Mouse (Mus musculus) ovary, postnatal 14 days (tissue): ENCODE data around the gene Zdhhc14.

Source experiments
- DNase-seq: peaks from one replicate; pipeline ENCODE4 v3.0.0; 2022; ENCODE audit warnings: low spot score

Gene Zdhhc14

DNA sequence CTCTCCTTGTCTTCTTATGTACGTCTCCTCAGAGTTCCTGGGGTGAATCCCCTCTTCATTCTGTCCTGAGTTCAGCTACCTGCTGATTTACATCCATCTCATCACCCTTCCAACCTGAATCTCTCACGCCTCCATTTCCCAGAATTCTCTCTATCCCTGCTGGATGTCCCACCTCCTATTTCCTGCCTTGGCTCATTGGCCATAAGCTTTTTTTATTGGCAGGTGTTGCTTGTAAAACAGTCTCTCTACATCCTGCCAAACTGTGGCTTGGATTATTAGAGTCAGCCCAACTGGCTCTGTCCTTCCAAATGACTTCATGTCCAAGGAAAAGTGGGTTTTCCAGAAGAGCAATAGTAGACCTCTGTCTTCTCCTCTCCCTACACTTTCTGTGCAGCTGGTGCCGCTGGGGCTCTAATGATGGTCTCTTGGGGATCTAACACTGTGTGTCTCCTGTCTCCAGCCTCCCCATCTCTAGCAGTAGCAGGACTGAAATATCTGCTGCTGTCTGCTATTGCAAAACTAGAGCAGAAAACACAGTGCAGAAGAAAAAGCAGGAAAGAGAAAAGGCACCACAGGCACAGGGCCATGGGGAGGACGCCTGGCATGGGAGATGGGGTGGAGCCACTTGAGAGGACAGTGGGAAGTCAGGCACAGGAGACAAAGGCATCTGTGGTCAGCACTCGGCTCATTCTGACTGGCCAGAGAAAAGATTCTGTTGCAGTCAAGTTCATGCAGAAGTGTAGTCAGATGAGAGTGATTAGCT is 288.0 kb downstream of the Zdhhc14 start:
- DNase-seq, result no peak

DNA sequence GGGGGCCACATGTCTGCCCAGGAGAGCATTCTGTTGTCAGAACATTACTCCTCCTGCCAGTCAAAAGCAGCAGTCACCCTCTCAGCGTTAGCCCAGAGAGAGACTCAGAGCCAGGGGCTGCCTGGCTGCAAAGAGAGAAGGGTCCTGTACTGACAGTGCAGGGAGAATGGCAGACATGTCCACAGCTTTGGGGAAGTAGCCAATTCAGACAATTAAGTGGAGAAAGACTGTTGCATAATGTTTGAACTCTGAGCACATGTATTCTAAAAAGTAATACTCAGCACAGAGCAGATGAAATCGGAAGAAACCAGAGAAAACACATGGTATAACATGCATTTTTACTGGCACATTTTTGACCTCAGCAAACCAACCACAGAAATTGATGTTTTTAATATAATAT is 292.9 kb downstream of the Zdhhc14 start:
- no peak for DNase-seq

DNA sequence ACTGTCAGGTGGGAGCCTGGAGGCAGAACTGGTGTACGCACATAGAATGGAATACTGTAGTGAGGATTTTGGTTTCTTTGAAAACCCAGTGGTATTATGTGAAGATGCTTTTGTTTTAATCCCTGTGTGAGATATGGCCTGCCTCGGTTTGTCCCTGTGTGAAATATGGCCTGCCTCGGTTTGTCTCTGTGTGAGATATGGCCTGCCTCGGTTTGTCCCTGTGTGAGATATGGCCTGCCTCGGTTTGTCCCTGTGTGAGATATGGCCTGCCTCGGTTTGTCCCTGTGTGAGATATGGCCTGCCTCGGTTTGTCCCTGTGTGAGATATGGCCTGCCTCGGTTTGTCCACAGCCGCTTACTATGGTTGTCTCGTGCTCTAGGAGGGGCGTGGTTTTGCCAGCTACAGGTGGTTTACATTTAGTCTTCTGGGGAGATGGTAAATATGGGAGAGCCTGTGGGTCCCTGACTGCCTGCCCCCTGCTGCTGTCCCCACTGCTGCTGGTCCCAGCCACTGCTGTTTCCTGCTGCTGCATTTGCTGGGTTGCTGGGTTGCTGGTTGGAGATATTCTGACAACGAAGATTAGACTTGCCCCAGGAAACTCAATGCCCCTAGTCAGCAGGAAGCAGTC is 299.9 kb downstream of the Zdhhc14 start:
- DNase-seq, result no peak

DNA sequence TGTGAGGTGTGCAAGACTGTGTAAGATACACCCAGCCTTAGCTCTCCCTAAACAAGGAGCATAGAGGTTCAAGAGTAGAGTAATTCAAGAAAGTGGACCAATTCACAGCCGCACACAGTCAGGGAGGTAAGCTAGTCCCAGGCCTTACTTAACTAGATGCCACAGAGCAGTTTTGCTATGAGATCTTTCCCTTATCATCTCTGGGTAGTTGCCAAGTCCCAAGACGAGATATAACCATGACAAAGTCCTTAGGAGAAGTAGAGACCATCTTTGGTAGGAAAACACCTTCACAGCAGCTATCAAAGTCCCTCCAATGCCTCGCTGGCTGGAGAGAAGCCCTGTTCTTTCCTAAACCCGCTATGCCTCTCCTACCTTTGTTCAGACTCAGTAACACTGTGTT is 301.2 kb downstream of the Zdhhc14 start:
- DNase-seq, result no peak

DNA sequence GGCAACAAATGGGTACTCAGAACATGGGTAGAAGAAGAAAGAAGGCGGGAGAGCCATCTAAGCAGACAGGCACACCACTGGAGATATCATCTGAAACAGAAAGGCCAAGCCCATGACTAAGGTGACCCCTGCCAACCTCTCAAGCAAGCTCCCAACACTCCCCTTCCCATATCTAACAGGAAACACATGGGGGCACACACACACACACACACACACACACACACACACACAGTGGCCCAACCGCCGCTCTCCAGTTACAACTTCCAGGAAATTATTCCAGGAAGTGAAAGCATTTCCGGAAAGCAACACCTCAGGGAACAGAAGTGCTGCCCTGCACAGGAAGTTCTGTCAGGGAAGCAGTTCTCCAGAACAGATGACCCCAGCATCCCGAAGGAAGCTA is 301.9 kb downstream of the Zdhhc14 start:
- DNase-seq, result no peak

DNA sequence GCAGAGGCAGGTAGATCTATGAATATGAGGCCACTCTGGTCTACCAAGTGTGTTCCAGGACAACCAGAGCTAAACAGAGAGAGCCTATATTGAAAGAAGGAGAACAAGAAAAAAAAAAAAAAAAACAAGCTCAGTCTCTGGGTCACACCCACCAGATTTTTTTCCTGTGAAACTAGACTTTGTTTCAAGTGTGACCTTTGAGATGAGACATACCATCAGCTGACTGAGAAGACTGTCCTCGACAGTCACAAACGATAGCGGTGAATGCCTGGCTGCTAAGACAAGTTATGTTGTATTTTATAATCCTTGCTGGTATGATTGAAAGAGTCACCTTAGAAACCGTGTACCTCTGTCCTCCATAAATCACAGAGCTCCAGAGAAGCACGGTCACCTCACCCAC is 303.0 kb downstream of the Zdhhc14 start:
- no peak for DNase-seq

DNA sequence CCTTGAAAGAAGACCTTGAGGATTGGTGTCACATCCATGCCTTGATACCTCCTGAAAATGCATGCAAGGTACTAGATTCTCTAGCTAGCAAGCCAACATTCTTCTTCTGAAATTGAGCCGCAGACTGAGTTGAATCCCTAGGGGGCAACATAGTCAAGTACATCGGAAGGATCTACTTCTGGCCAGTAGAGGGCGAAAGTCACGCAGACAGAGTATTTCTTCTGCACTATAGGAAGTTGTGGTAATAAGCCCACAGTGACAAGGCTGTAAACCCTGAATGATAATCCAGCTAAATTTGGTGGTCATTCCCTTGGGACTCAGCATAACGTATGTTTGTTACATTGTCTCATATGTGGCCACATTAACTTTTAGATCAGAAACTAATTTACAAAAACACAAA is 303.5 kb downstream of the Zdhhc14 start:
- DNase-seq, result peak; percentile 58

DNA sequence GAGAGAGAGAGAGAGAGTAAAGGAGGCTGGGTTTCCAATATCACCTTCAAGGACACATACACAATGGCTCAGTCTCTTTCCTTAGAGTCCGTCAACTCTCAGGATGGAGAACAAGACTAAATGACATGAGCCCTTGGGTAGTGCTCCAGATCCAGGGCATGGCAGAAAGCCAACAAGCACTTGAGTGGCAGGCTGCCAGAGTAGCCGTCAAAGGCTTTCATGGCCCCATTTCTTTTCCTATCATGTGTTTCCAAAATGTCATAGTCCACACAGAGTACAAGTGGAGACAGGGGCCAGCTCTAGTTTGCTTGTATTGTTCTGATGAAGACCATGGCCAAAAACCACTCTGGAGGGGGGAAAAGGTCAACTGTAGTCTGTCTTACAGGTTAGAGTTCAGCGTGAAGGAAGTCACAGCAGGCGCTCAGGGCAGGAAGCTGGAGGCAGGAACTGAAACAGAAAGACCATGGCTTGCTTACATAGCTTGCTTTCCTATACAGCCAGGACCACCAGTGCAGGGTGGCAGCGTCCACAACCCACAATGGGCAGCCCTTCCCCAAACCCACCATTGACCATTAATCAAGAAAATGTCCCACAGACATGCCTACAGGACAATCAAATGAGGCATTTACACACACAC is 304.9 kb downstream of the Zdhhc14 start:
- no peak for DNase-seq

DNA sequence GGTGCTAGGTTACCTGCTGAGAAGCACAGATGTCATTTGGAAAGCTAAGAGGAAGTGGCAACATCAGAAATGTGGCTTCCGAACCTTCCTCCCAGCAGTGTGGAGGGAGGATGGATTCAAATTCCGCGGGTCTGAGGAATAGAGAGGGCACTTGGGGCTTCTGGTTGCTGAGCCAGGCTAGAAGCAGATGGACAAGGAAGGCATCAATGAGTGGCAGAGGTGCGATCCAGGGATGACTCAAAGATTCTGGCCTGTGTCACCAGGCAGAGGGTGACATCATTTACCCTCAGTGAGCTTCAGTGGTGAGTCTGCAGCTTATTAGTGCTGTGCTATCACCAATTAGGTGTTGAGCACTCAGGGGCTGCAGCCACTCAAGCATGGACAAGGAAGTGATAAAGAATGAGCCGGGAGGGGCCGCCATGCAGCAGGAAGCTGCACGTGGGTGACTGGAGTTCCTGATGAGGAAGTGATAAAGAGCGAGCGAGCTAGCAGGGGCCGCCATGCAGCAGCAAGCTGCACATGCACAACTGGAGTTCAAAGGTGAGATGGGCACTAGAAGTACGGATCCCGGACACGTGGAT is 306.0 kb downstream of the Zdhhc14 start:
- DNase-seq, result no peak

DNA sequence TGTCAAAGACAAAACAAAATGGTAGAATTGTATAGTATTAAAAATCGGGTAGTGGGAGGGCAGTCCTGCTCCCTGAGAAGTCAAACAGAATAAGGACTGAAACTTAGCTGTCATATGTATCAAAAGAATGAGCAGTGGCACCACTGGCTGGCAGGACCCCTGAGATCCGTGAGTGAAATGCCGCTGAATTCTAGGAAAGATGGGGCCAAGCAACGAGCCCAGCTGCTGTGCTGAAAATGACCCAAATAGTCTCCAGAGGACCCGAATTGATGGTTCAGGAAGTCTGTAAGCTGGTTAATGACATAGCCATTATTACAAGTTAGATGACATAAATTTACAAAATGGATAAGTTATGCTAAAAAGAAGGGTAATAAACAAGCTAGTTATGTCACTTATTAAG is 306.5 kb downstream of the Zdhhc14 start:
- no peak for DNase-seq

DNA sequence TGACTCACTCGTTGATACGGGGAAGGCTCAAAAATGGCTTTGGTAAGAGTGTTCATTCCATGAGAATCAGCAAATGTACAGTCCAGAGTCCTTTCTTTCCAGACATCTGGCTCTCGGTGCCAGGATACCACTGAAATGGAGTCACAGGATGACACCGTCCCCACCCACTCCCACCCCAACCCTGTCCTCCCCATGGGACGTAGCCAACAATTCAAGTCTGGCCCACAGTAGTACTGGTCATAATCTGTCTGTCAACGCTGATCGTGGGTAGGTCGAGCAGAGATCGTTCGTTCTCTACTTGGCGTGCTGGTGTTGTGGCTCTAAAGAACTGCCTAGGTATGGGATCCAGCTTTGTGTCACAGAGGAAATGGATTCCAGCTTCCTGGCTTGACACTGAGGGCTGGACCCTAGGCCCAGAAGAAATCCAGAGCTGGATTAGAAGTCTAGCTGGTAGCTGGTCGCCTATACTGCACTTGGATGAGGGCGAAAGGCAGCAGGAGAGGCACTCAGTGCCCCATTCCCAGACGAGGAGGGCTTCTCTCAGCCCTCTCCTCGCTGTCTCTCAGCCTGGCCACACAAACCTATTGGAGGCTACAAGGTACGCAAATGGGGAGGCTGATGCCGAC is 307.2 kb downstream of the Zdhhc14 start:
- DNase-seq, result no peak

DNA sequence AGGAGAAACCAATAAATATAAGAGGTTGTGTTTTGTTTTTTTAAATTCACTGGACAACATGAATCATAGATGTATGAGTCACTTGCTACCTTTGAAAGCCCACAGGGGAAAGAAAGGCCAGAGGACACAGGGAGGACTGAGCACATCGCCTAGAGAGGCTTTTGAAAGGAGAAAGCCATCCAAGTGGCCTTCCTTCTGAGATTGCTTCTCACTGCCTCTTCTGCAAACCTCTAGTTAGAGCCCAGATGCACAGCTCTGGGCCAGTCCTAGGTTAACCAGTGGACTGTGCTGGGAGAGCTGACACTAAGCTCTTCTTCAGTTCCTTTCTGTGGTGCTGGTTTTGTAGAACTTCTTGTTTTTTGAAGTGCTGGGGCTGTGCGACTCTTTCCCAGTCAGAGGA is 307.9 kb downstream of the Zdhhc14 start:
- DNase-seq, result no peak

DNA sequence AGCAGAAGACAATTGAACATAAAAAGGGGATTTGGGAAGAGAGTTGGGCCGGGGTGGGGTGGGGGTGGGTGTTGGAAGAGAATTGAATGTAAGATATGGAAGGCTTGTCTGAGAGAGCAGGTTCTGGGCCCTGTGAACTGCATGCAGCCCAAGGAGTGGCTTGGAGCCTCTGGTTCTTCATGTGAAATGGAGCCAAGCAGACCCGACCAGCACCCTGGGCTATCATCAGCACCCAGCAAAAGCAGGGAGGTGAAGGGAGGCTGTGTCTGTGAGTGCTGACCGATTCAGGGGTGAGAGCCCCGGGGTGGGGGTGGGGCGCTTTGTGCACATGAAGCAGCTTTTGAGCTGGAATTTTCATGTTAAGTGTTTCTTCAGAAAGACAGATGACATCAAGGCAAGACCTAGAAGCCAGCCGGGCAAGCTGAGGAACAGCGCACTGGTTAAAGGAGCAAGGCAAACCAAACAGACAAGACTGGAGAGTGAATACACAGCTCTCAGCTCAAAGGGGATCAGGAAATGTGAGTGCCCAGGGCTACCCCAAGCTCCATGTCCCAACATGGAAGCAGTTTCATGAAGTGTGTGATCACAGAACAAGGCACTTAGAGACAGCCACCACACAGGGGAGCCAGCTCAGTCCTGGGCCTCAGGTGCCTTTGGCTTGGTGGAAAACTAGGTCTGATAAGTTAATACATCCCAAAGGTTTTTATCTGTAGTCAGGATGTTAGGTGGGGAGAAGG is 308.6 kb downstream of the Zdhhc14 start:
- DNase-seq, result no peak

DNA sequence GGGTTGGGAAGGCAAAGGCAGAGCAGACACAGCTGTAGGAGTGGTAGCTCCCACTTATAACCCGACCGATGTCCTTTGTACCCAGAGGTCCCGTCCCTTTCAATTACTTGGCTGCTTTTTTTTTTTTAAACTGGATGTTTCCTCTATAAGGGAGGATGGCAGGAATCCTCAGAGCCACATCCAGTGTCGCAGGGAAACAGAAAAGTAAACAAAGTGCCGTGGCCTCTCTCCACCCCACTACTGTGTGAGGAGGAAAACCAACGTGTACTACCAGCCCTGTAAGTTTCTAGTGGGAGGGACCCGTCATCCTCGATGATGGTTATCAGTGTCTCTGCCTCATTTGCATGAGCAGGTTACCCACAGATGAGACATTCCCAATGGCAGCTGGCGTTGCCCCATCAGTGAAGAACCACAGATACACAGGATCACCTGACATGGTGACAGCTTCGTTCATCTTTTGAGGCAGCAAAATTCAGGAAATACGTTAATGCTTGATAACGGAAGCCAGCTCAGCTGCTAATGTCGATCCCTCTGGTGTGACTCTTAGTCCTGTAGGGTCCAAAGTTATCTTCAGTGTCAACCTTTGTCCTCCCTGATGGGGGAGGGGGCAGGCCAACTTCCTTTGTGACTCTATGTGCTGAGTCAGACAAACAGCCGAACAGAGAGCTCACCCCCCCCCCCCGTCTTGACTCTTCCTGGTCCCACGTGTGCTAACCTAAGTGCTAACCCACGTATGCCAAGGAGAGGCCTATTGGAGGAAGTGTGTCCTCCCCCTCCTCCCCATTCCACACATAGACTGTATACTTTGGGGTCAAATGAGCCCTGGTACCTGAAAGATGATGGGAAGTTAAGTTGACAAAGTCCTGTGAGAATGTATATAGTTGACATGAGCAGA is 309.7 kb downstream of the Zdhhc14 start:
- no peak for DNase-seq

DNA sequence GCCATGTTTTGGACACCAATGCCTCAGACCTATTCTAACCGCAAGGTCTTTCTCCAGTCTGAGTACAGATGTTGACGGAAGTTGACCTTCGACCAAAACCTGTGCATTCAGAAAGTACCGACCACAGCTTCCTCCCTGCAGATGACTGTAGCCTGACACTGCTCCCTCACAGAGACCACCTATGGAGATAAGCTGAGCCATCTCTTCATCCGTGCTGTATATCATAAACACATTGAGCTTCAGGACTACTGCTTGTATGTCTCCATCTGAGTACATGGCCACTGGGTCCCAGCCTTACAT is 310.2 kb downstream of the Zdhhc14 start:
- DNase-seq, result no peak
